Mouse (Mus musculus): Measurements from ENCODE around the gene Vmn2r95.
"Not testable (repeated sequence)": the region's sequence is repeated elsewhere in the genome, so short reads cannot be mapped to it uniquely, and the experiment has no call there.

Gene Vmn2r95

GRCm38 (mm10) chr17:18423778-18424177, at the start of gene Vmn2r95:
TSS of gene Vmn2r95 (plus strand) at chr17:18424078.
- DNase-seq (ENCODE audit: extremely low spot score, low spot score) = no peak

- DNase-seq (ENCODE audit: extremely low spot score, low spot score) = no peak
These were observed 31.8 kb downstream of the Vmn2r95 start for GRCm38 (mm10) chr17:18455619-18456140.

GRCm38 (mm10) chr17:18458126-18458634, 34.3 kb downstream of the Vmn2r95 start:
- DNase-seq (ENCODE audit: extremely low spot score, low spot score) = not testable (repeated sequence)

- no peak for DNase-seq (ENCODE audit: extremely low spot score, low spot score)
These were observed 38.8 kb downstream of the Vmn2r95 start for GRCm38 (mm10) chr17:18462695-18463094.

- no peak for DNase-seq (ENCODE audit: extremely low spot score, low spot score)
These were observed 56.0 kb downstream of the Vmn2r95 start for GRCm38 (mm10) chr17:18479885-18480284.

Measured in neural tube, embryonic 10.5 days (tissue).